Mouse (Mus musculus): ENCODE measurements at regions not wholly inside any gene's neighbourhood (a gene's known extent, or its start where the extent isn't known, plus 50 kb on each side); places are given as distances from the start of the nearest gene placed in this dataset.
"Not testable (repeated sequence)": the region's sequence is repeated elsewhere in the genome, so short reads cannot be mapped to it uniquely, and the experiment has no call there.

DNA sequence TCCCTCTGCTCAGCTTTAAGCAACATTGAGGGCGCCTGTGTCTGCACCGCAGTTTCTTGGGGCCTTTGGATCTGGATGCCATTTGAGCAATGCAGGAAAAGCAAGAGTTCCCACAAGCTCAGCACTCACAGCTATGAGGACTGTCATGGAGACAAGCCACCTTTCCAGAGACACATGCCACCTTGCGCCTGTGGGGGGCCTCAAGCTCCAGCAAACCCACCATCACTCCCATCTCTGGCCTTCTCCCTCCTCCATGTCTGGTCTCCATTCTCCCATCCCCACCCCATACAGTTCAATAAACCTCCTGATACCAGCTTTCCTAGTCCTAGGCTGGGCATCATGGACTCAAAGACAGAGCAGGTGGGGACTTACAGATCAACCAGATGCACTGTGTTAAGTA, 97.8 kb downstream of the Wdr11 start:
- DNase-seq, result no peak

- DNase-seq, result no peak
Measured at GRCm38 (mm10) chr7:129690868-129691267, 99.2 kb downstream of the Wdr11 start.

GRCm38 (mm10) chr7:129691619-129692071, 100.0 kb downstream of the Wdr11 start:
- peak; percentile 63 for DNase-seq

GRCm38 (mm10) chr7:129693635-129694034, 102.0 kb downstream of the Wdr11 start:
- no peak for DNase-seq

GRCm38 (mm10) chr7:129694168-129694567, 102.5 kb downstream of the Wdr11 start:
- no peak for DNase-seq

DNA sequence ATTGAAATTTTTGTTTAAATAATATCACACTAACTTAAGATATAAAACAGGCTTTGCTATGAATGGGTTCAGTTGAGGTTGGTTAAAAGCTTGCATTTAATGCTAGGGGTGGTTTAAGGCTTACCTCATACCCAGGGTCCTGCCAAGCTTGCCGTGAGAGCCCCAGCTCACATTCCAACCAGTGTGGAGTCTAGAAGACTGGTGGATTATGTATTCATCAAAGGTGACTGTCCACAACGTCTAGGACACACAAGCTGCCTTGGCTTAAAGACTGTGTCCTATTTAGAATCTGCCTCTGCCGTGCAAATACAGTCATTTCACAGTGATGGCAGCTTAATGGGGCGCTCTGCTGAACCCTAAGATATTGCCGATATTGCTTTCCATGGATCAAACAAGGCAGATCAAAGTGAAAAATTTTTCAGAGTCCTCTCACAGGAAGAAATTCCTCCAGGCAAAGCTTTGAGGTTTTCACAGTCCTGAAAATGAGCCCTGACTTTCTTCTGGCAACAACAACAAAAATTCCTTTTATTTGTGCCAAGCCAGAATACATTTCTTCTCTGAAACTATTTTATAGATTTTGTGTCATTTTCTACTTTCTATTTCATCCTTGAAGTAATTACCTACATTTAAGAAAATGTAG, 108.4 kb downstream of the Wdr11 start:
- DNase-seq, result no peak

- DNase-seq, result no peak
Measured at GRCm38 (mm10) chr7:129727559-129727958, 135.9 kb downstream of the Wdr11 start.

- no peak for DNase-seq
Measured at GRCm38 (mm10) chr7:129729709-129730238, 138.1 kb downstream of the Wdr11 start.

DNA sequence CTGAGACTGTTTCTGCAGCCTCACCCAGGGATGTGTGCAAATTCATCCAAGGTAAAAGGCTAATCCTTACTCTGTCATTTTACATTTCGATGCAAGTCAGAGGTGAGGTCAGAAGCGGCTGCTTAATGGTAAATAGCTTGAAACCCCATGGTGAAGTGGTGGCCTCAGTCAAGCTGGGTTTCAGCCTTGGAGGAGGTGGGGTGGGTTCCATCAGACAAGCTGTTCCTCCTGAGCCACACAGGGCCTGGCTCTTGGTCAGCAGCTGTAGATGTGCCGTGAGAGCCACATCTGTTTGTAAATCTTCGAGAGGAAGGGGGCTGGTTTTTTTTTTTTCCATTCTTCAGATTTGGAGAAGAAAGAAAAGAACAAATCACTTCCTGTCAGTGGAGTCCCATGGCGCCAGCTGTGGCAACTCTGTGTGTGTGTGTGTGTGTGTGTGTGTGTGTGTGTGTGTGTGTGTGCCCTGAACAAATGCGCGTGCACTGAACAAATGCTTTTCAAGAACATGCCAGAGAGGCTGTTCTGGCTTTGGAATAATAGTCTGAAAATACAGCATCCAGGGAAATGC, 139.2 kb downstream of the Wdr11 start:
- DNase-seq, result peak; percentile 12

DNA sequence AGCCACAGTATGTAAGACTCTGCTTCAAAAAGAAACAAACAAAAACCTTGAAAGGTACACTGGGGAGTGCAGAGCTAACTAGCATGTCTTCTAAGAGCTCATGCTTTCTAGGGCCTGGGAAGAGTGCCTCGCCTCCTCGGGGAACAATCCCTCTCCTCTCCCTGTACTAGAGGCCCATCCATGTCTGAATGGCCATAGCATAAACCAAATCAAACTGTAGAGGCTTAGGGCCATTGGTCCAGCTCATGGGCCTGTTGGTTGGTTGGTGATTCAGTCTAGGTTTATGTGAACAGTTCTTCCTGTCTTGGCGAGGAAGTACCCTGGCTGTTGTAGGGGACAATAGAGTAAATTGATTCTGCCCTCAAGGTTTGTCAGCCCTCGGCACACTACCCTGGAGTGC, 151.0 kb downstream of the Wdr11 start:
- no peak for DNase-seq

DNA sequence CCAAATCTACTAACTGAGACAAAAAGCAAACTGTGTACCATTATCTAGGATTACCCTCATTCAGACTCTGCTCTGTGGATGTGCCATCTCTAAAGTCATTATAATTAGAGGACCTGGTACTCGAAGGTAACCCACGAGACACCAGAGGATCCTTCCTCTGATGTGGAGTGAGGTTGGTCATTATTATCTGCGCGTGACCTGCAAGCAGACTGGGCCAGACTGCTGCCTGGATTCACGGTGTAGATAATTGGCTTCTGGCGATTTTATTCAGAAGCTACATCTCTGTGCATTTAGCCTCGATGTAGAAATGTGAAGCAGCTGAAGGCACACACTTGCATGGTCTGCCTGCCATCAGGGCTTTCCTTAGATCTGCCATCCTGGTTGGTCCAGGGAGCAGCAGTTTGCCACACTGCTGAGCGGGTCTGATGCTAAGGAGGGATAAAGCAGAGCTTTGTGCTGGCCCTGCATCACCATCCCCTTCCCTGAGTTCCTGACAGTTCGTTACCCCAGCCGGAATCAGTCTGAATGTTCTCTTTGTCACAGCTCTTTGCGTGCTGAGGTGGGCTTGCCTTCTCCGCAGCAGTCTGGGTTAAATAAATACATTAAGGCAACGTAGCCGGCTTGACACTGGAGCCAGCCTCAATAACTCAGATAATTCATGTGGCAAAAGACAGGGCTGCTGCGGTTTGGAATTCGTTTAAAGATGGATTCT, 152.4 kb downstream of the Wdr11 start:
- peak; percentile 66 for DNase-seq

DNA sequence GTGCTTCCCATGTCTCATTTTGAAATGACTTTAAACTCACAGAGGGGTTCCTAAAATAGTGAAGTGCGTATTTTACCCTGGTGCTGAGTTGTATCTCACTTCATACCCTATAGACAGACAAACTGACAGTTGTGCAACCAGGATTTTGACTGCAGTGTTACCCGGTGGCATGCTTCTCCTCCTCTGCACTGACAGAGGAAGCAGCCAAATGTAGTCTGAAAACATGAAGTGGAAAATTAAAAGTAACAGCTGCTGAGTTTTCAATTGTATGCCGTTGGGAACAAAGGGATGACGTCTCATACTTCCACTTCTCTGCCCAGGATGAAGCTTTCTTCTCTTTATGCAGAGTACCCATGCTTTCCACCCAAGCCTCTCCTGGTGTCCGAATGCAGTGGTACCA, 155.0 kb downstream of the Wdr11 start:
- DNase-seq, result no peak

GRCm38 (mm10) chr7:129750936-129751335, 159.3 kb downstream of the Wdr11 start:
- no peak for DNase-seq

GRCm38 (mm10) chr7:129754737-129755136, 163.1 kb downstream of the Wdr11 start:
- no peak for DNase-seq

DNA sequence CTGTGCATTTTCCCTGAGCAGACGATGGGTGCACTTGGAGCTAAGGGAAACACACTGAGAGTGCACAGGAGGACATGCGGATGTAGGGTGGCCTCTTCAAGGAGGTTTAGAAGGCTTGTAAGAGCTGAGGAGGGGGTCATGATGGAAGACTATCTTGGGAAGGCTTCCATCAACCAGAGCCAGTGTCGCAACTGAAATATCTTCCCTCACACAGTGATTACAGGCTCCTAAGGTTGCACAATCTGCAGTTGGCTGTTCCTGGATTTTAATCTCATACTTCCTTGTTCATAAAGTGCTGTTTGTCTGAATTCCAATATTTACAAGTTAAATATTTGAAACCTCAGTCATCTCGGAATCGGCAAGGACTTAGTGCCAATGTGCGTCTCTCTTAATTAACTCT, 164.5 kb downstream of the Wdr11 start:
- no peak for DNase-seq

DNA sequence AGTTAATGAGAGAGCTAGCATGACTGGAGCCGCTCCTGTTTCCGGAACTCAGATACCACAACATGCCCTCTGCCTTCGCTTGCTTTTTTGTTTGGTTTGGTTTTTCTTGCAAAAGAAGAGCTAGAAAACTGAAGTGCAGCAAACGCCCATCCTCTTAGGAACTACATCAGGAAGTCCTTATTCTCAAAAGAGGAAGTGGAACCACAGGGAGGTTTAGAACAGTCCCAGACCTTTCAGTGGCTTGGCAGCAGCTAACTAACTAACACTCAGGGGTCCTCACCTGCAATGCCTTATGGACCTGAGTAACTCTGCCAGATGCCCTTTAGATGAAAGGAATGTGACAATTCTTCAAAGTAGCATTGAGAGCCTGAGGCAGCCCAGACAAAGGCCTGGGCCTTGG, 168.2 kb downstream of the Wdr11 start:
- DNase-seq, result no peak

- DNase-seq, result no peak
Measured at GRCm38 (mm10) chr7:129760386-129760785, 168.7 kb downstream of the Wdr11 start.

GRCm38 (mm10) chr7:129763754-129764153, 172.1 kb downstream of the Wdr11 start:
- no peak for DNase-seq

DNA sequence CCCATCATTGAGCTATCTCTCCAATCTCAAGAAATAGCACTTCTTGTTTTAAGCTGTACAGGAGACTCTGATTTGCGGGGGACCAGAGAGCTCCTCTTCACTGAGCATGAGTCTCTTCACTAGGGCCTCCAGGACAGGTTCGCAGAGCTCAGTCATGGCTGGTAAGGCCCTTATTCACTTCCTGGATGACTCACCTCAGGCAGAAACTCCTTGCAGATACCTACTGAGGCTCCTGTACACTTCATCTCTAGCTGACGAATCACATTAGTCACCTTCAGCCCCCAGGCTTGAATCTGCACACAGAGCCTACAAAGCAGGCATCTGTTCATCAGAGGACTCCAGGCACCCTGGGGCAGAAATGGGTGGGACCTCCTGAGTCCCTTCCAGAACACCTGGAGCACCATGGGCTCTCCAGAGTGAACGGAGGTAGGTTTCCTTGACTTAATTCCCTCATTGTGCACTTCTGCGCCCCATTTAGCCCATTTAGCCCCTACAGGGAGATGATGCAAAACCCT, 172.8 kb downstream of the Wdr11 start:
- no peak for DNase-seq

DNA sequence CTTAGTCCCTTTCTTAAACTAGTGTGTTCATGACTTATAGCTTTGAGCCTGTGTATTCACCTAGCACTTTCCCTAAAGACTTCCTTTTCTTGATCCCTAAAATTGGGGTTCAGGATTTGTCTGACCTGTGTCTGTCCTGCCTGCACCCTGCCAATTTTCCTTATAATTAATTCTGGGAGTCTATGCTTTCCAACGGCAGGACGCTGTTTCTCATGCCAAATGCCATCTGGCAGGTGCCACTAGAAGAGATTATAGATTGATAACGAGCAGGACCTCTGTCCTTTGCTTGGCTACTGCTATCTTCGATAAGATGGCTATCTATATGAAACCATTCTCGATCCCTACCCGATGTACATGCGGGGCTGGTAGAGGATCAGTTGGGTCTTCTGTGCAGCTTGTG, 174.0 kb downstream of the Wdr11 start:
- no peak for DNase-seq

- no peak for DNase-seq
Measured at GRCm38 (mm10) chr7:129766087-129766834, 174.6 kb downstream of the Wdr11 start.

GRCm38 (mm10) chr7:129769673-129770072, 178.0 kb downstream of the Wdr11 start:
- not testable (repeated sequence) for DNase-seq

- no peak for DNase-seq
Measured at GRCm38 (mm10) chr7:129771876-129772275, 180.2 kb downstream of the Wdr11 start.

Data from embryo, embryonic 11 days (tissue).